Mouse (Mus musculus) heart, embryonic 16.5 days (tissue): ENCODE data around the gene Optc. TPM values are rescaled to one million over a fixed set of nuclear protein-coding genes. Genes with fewer than 3 reads are reported as not detected.

Source experiments
- ATAC-seq: fragments of 200-750 bp; cut with Nextera tagmentation; replicated peaks from 2 replicates; pipeline ENCODE4 v1.8.0; 2017; ENCODE audit warnings: moderate number of reproducible peaks; ENCODE audit not compliant: insufficient read depth, low FRiP score; ENCODE audit errors: extremely low read depth
- H3K27ac ChIP-seq: fragments of 300-500 bp; sonication (generic); 2 replicates; pipeline ENCODE4 v1.5.1; 2014; ENCODE audit warnings: mild to moderate bottlenecking, low read length, control low read depth, moderate library complexity
- H3K27me3 ChIP-seq: fragments of 300-500 bp; sonication (generic); 2 replicates; pipeline ENCODE4 v1.6.1; 2014; ENCODE audit warnings: low read length, mixed read lengths; ENCODE audit not compliant: control insufficient read depth, insufficient read depth
- H3K36me3 ChIP-seq: fragments of 300-500 bp; sonication (generic); 2 replicates; pipeline ENCODE4 v1.6.1; 2014; ENCODE audit not compliant: control insufficient read depth, insufficient read depth
- H3K4me1 ChIP-seq: fragments of 300-500 bp; sonication (generic); 2 replicates; pipeline ENCODE4 v1.6.1; 2014; ENCODE audit warnings: low read length, mixed read lengths; ENCODE audit not compliant: control insufficient read depth, insufficient read depth
- H3K4me2 ChIP-seq: fragments of 300-500 bp; sonication (generic); 2 replicates; pipeline ENCODE4 v1.6.1; 2014; ENCODE audit warnings: low read depth, mild to moderate bottlenecking, control low read depth, low read length
- H3K4me3 ChIP-seq: fragments of 300-500 bp; sonication (generic); 2 replicates; pipeline ENCODE4 v1.5.1; 2014; ENCODE audit warnings: mild to moderate bottlenecking, control low read depth, low read length
- H3K9ac ChIP-seq: fragments of 300-500 bp; sonication (generic); 2 replicates; pipeline ENCODE4 v1.6.1; 2014; ENCODE audit warnings: low read length, control low read depth
- H3K9me3 ChIP-seq: fragments of 300-500 bp; sonication (generic); replicated peaks from 2 replicates; pipeline ENCODE4 v1.6.1; 2016; ENCODE audit warnings: low read length; ENCODE audit not compliant: control insufficient read depth
- WGBS: fragments of 180-500 bp; shearing (Covaris S2); extraction: QIAGEN DNeasy Blood & Tissue Kit; methylation state at CpG from one replicate; pipeline ENCODE4 v1.1.7; 2014; 5-methylcytosine and 5-hydroxymethylcytosine counted together
- polyA plus RNA-seq: library from polyadenylated mRNA; unstranded; fragments of >200 nt; fragmentation: Nextera tagmentation; extraction: Ambion mirVana; gene quantifications from 2 replicates; pipeline ENCODE4 v1.2.1, GENCODE M21; 2015

Optc gene
- polyA plus RNA-seq, 1 experiment from 2014 or later, result 0.28 TPM

DNA sequence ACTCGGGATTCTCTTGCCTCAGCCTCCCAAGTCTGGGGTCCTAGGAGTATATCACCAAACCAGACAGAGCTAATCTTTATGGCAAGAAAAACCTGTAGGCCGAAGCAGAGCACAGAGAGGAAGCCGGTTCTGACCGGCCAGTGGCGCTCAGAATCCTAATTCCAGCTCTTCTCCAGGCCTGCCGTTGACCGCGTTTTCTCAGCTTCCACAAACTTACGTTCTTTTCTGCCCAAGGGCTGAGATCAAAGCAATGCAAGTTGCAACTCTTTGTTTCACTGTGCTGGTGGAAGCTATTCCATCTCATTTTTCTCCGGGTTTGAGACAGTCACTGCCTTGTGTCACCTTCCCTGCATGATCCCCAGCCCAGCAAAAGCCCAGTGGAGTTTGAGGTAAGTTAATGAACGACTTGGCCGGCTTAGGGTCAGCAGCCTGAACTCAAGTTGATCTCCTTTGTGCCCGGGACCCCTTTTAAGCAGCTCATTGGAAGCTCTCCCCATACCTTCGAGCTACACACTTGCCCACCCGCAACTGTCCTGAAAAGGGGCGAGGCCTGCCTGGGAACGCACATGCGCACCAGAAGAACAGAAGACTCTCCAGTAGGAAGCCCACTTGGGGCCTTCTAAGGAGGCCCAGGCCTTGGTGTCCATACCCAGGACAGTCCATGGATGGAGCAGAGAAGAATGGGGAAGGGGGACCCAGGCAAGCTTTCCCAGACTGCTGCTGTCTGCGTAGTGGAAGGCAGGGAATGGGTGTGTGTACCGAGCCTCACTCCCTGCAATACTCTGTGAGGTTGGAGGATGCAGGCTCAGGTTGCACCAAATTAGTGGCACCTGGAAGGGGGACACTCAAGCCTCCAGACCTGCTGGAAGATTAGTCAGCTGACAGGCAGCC is 47.7 kb downstream of the Optc start:
- H3K9me3 ChIP-seq, result no peaks in the 10 kb centered on the region
- no peak overlapping the region for H3K27ac ChIP-seq
- H3K27me3 ChIP-seq, result no peaks in the 10 kb centered on the region; the same call in 1 of the 2 replicates
- no peak overlapping the region for H3K4me3 ChIP-seq
- WGBS, result 84% methylated on average over 20 of the region's 20 CpGs
- peaks cover 28% of the 10 kb centered on the region for H3K4me1 ChIP-seq
- no peak overlapping the region for H3K9ac ChIP-seq
- H3K36me3 ChIP-seq, result no peaks in the 10 kb centered on the region
- ATAC-seq, result no peak
- no peak overlapping the region for H3K4me2 ChIP-seq

- Histone ChIP-seq H3K27ac (no peak overlapping the region), H3K4me1 (peaks cover 32% of the 10 kb centered on the region), H3K9me3 (no peaks in the 10 kb centered on the region), H3K4me2 (no peak overlapping the region), H3K27me3 (no peaks in the 10 kb centered on the region; the same call in 1 of the 2 replicates), H3K36me3 (no peaks in the 10 kb centered on the region), H3K4me3 (no peak overlapping the region), H3K9ac (no peak overlapping the region)
- WGBS, result 43% methylated on average over 6 of the region's 6 CpGs
- no peak for ATAC-seq
Measured at GRCm38 (mm10) chr1:133859257-133859656, 48.5 kb downstream of the Optc start.

DNA sequence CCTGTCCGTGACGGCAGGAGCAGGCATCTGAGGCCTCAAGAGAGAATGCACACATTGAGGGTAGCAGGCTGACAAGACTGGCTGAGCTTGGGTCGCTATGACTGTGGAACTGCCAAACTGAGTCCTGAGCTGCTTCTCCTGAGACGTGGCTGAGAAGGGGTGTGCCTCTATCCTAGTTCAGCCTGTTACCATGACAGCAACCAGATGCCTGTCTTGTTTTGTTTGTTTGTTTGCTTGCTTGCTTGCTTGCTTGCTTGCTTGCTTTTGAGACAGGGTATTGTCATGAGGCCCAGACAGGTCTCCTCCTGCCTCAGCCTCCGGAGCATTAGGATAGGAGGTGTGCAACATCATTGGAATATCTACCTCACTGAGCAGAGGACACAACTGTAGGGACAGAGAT is 50.0 kb downstream of the Optc start:
- no peak overlapping the region for H3K9ac ChIP-seq
- no peak overlapping the region for H3K4me2 ChIP-seq
- no peaks in the 10 kb centered on the region; the same call in 1 of the 2 replicates for H3K27me3 ChIP-seq
- 90% methylated on average over 5 of the region's 5 CpGs for WGBS
- no peak overlapping the region for H3K27ac ChIP-seq
- ATAC-seq, result no peak
- H3K4me3 ChIP-seq, result no peak overlapping the region
- peaks cover 24% of the 10 kb centered on the region for H3K4me1 ChIP-seq
- no peaks in the 10 kb centered on the region for H3K9me3 ChIP-seq
- H3K36me3 ChIP-seq, result no peaks in the 10 kb centered on the region

DNA sequence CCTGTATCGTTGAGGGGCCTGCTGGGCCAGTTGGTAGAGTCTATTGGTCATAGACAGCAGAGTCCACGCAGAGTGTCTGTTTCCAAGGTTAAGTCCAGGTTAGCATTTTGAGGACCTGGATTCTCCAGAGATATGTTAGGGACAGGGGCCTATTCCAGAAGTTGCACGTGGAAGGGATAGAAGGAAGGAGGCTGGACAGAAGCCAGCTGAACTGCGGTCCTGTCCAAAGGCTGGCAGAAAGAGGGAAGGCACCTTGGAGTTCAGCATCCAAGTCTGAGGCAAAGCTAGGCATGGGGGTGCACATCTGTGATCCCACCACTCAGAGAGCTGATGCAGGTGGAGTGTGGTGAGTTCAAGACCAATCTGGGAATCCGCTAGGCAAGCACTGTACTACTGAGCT is 50.6 kb downstream of the Optc start:
- Histone ChIP-seq H3K36me3 (no peaks in the 10 kb centered on the region), H3K9me3 (no peaks in the 10 kb centered on the region), H3K27me3 (no peaks in the 10 kb centered on the region; the same call in 1 of the 2 replicates), H3K4me3 (no peak overlapping the region), H3K4me1 (peaks cover 23% of the 10 kb centered on the region), H3K4me2 (no peak overlapping the region), H3K9ac (no peak overlapping the region), H3K27ac (no peak overlapping the region)
- ATAC-seq, result no peak
- WGBS, result 76% methylated on average over 5 of the region's 5 CpGs

DNA sequence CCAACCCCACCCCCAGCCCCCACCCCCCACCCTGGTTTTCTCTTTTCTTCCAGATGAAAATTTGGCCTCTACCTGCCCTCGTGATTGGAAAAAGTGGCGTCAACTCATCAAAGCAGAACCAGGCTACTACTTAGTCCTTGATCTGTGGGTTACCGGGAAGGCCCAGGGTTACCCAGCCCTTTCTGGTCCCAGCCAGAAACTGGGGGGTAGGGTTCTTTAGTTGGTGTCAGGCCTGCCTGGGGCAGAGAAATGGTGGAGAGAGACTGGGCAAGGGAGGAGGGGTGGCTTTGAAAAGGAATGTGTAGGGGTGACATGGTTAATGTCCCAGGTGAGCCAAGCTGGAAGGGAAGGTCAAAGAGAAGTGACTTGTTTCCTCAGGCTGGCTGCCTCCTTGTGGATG is 51.1 kb downstream of the Optc start:
- Histone ChIP-seq H3K9me3 (no peaks in the 10 kb centered on the region), H3K36me3 (no peaks in the 10 kb centered on the region), H3K27ac (no peak overlapping the region), H3K4me3 (no peak overlapping the region), H3K4me1 (peaks cover 23% of the 10 kb centered on the region), H3K9ac (no peak overlapping the region), H3K4me2 (no peak overlapping the region), H3K27me3 (no peaks in the 10 kb centered on the region; the same call in 1 of the 2 replicates)
- ATAC-seq, result no peak
- WGBS, result 76% methylated on average over 3 of the region's 3 CpGs

- WGBS, result 44% methylated on average over 11 of the region's 11 CpGs
- no peak for ATAC-seq
- H3K27ac ChIP-seq, result no peak overlapping the region
- H3K27me3 ChIP-seq, result no peaks in the 10 kb centered on the region; the same call in 1 of the 2 replicates
- H3K36me3 ChIP-seq, result no peaks in the 10 kb centered on the region
- H3K4me3 ChIP-seq, result no peak overlapping the region
- H3K4me1 ChIP-seq, result peaks cover 22% of the 10 kb centered on the region
- no peak overlapping the region for H3K9ac ChIP-seq
- H3K4me2 ChIP-seq, result no peak overlapping the region
- H3K9me3 ChIP-seq, result no peaks in the 10 kb centered on the region
Measured at GRCm38 (mm10) chr1:133856133-133856541, 51.7 kb downstream of the Optc start.

DNA sequence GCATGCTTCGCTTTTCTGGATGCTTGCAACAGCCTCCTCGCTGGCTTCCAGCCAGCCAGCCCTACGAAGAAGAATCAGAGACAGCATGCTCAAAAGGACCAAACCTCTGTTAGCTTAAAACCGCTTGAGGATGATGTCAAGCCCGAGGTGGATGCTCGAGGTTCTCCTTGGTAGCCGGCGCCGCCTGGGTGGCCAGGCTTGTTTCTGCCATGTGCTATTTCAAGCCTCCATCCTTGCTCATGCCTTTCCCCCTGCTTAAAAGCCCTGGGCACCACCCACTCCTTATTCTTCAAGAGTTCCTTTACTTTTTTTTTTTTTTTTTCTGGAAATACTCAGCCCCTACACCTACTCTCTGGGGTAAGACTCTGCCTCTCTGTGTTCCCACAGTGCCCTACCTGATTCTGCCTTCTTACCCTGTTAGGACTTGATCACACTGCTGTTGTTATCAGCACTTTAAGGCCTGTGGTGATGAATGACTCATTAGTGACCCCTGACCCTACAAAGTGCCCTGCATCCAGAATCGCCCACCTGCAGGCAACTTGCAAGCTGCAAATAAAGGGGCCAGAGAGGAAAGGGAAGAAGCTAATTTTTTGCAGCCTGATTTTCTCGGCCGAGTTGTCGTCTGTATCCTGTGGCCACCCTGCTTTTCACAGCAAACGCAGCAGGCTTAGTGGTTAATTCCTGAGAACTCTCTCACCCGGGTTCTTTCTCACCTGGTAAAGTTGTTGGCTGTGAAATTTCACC is 52.4 kb downstream of the Optc start:
- no peak overlapping the region for H3K27ac ChIP-seq
- H3K27me3 ChIP-seq, result no peaks in the 10 kb centered on the region; the same call in 1 of the 2 replicates
- peak overlapping the region; percentile 29 for H3K4me3 ChIP-seq
- peaks cover 19% of the 10 kb centered on the region for H3K4me1 ChIP-seq
- H3K36me3 ChIP-seq, result no peaks in the 10 kb centered on the region
- WGBS, result 18% methylated on average over 15 of the region's 15 CpGs
- H3K9me3 ChIP-seq, result no peaks in the 10 kb centered on the region
- H3K9ac ChIP-seq, result no peak overlapping the region; the same call in 1 of the 2 replicates
- no peak for ATAC-seq
- H3K4me2 ChIP-seq, result peak overlapping the region; percentile 53

DNA sequence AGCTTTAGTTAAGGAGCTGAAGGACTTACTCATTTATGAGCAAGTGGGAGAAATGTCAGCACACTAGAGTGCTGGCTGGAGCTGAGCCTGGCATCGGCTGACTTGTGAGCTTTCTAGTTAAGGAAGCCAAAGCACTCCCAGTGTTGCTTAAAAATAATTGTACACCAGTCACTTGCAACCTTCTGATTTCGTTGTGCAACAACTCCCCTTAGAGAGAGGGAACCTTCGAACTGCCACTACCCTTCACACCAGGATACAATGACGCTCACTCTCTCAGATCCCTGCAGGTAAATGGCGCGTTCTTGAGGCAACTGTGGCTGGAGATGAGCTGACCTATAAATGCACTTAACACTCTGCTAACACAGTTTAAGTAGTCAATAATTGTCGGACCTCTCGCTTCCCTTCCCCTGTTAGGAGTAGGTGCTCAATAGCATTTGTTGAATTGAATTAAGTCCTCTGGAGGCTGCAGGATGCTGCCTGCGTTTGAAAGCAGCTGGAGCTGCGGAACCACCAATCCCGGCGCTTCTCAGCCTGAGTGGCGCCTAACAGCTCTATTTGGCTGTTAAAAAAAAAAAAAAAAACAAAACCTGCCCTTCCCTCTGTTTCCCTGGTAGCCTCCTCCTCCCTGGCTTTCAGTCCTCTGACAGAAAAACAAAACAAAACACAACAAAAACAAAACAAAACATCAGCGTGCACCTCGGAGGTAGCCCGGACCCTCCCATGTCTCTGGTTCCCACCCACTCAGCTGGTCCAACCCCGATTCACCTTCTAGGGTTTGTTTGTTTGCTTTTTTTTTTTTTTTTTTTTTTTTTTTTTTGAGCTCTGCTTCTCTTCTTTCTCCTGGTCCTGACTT is 53.2 kb downstream of the Optc start:
- peak overlapping the region; percentile 29 for H3K4me3 ChIP-seq
- ATAC-seq, result no peak
- H3K27me3 ChIP-seq, result no peaks in the 10 kb centered on the region; the same call in 1 of the 2 replicates
- 5% methylated on average over 17 of the region's 17 CpGs for WGBS
- peak overlapping the region; percentile 53 for H3K4me2 ChIP-seq
- H3K36me3 ChIP-seq, result no peaks in the 10 kb centered on the region
- no peaks in the 10 kb centered on the region for H3K9me3 ChIP-seq
- H3K4me1 ChIP-seq, result peaks cover 19% of the 10 kb centered on the region
- no peak overlapping the region for H3K27ac ChIP-seq
- peak overlapping the region; percentile 0; the same call in 1 of the 2 replicates for H3K9ac ChIP-seq
